Mouse (Mus musculus) liver, adult 2 months (tissue): ENCODE measurements around the gene Cdpf1.

Experiments
- CTCF ChIP-seq: fragments of 200-500 bp; IDR thresholded peaks from 2 replicates; pipeline ENCODE4 v1.5.1; 2011; ENCODE audit warnings: low read depth, low read length, control low read depth
- POLR2A ChIP-seq: fragments of 200-500 bp; IDR thresholded peaks from 2 replicates; pipeline ENCODE4 v1.6.1; 2011; ENCODE audit warnings: low read length, control low read depth; ENCODE audit not compliant: insufficient read depth; ENCODE audit errors: extremely low read depth

DNA sequence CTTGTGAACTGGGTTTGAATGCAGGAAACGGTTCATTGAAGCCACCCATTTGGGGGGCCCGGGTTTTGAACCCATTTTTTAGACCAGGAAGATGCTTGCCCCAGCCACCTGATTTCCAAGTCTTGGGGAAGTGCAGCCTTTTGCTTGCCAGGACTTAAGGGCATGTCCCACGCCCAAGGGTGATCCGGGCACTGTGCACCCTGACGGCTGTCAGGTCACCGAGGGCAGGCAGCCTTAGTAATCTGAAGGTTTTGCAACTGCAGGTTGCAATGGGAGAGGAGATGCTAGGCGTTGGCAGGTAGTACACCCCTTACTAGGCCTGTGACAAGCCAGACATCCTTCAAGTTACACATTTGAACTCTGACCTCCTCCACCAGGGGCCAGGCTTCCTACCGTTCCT lies 21.1 kb upstream of the Cdpf1 start:
- TF ChIP-seq CTCF: no peak
- no peak for TF ChIP-seq POLR2A
